Comparison of ENCODE assay signal across 8 mouse cellular contexts in the genomic region with DNA sequence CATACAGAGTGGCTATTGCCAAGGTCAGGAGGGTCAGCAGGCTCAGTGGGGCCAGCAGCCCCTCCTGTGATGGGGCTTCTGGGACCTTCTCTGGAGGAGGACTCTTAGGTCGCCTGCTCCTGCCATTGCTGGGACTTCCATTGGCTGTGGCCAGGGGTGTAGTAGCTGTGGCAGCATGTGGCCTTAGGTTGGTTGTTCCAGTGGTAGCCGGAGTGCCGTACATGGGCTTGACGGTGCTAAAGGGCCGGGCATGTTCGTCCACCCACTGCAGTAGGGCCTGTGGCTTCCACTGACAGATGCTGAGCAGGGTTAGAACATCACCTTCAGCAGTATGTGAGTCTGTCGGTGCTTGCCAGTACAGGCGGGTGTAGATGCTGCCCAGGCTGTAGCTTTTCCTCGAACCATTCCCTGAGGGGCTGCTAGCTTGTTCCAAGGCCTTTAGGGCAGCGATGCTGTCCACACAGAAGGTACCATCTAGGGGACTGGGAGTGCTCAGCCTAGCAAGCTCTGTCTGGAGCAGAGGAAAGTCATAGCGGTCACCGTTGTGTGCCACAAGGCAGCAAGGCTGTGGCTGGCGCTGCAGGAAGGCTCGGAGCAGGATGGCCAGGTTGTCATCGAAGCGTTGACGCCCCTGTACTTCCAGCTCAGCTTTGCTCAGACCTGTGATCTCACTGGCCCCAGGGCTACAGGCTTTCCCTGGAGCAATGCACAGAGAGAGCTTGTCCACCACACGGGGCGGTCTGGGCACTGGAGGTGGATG. TPM values are rescaled to one million over a fixed set of nuclear protein-coding genes. Genes with fewer than 3 reads are reported as not detected.
DNase-seq lines count a peak whose midpoint lies in the region; ATAC-seq and TF ChIP-seq lines count a peak whose summit lies in the region.

No protein-coding gene starts in this region.

- H3K79me2 ChIP-seq in macrophage (ENCODE audit: inconsistent target) = peaks cover 56% of the 10 kb centered on the region

- peaks cover 47% of the 10 kb centered on the region for H3K36me3 ChIP-seq in lung, embryonic 14.5 days (ENCODE audit: insufficient read depth)
- H3K36me3 ChIP-seq in embryonic facial prominence, embryonic 10.5 days (replicated peaks) = peaks cover 67% of the 10 kb centered on the region
- peaks cover 16% of the 10 kb centered on the region for H3K36me3 ChIP-seq in heart, embryonic 15.5 days
- H3K36me3 ChIP-seq in macrophage (ENCODE audit: inconsistent target) = 0 out of 2 replicates have a peak, but pooled peaks cover 10% of the 10 kb centered on the region

- no peak overlapping the region for H3K27ac ChIP-seq in lung, embryonic 14.5 days (ENCODE audit: low read depth)
- 0 out of 2 replicates have a peak overlapping the region, but pooled peaks have one; percentile 86 for H3K27ac ChIP-seq in embryonic facial prominence, embryonic 10.5 days (replicated peaks)
- H3K27ac ChIP-seq in heart, embryonic 15.5 days = peak overlapping the region; percentile 92
- H3K27ac ChIP-seq in macrophage = peak overlapping the region; percentile 92

- H3K27me3 ChIP-seq in lung, embryonic 14.5 days (ENCODE audit: insufficient read depth, low read length) = no peaks in the 10 kb centered on the region
- H3K27me3 ChIP-seq in embryonic facial prominence, embryonic 10.5 days (replicated peaks; ENCODE audit: low read depth, poor library complexity, severe bottlenecking) = no peaks in the 10 kb centered on the region
- H3K27me3 ChIP-seq in heart, embryonic 15.5 days = no peaks in the 10 kb centered on the region

- ATAC-seq in lung, embryonic 14.5 days (ENCODE audit: insufficient read depth) = no peak
- ATAC-seq in heart, embryonic 15.5 days (replicated peaks; ENCODE audit: insufficient number of reproducible peaks, insufficient read depth, low FRiP score, low read depth) = no peak

- WGBS in lung, embryonic 14.5 days = 87% methylated on average over 19 of the region's 19 CpGs
- WGBS in embryonic facial prominence, embryonic 10.5 days = 94% methylated on average over 19 of the region's 19 CpGs
- 89% methylated on average over 19 of the region's 19 CpGs for WGBS in heart, embryonic 15.5 days
- 62% methylated on average over 19 of the region's 19 CpGs for WGBS in macrophage (ENCODE audit: missing documents)

- H3K4me2 ChIP-seq in lung, embryonic 14.5 days = peak overlapping the region; percentile 66; the same call in 1 of the 2 replicates
- peak overlapping the region; percentile 69; the same call in 1 of the 2 replicates for H3K4me2 ChIP-seq in heart, embryonic 15.5 days

- peak overlapping the region; percentile 62; the same call in 1 of the 2 replicates for H3K9ac ChIP-seq in lung, embryonic 14.5 days
- H3K9ac ChIP-seq in heart, embryonic 15.5 days = peak overlapping the region; percentile 56; the same call in 1 of the 2 replicates

- TF ChIP-seq CTCF in lung, embryonic 14.5 days (IDR thresholded peaks at IDR 0.05; ENCODE audit: low read depth) = no peak

- no peak for DNase-seq in lung, embryonic 14.5 days
- no peak for DNase-seq in lung, postnatal 36 days
- DNase-seq in embryonic facial prominence, embryonic 10.5 days (ENCODE audit: low spot score) = no peak
- DNase-seq in layer of hippocampus, adult 8-10 months (ENCODE audit: low spot score in 2 of 2) = no peak
- no peak for DNase-seq in ovary, postnatal 14 days (ENCODE audit: low spot score)
- no peak for DNase-seq in adrenal gland, postnatal 4 days (ENCODE audit: low spot score in 2 of 2)

- 0 out of 2 replicates have a peak, but pooled peaks cover 4% of the 10 kb centered on the region for H3K4me1 ChIP-seq in lung, embryonic 14.5 days (ENCODE audit: insufficient read depth)
- peaks cover 37% of the 10 kb centered on the region for H3K4me1 ChIP-seq in embryonic facial prominence, embryonic 10.5 days
- H3K4me1 ChIP-seq in heart, embryonic 15.5 days (replicated peaks) = peaks cover 36% of the 10 kb centered on the region

- no peaks in the 10 kb centered on the region for H3K9me3 ChIP-seq in lung, embryonic 14.5 days (ENCODE audit: low read depth, low read length)
- no peaks in the 10 kb centered on the region for H3K9me3 ChIP-seq in embryonic facial prominence, embryonic 10.5 days
- no peaks in the 10 kb centered on the region for H3K9me3 ChIP-seq in heart, embryonic 15.5 days (replicated peaks)

- peak overlapping the region; percentile 33; the same call in 1 of the 2 replicates for H3K4me3 ChIP-seq in lung, embryonic 14.5 days (ENCODE audit: low read depth, low read length)
- no peak overlapping the region for H3K4me3 ChIP-seq in embryonic facial prominence, embryonic 10.5 days
- peak overlapping the region; percentile 50 for H3K4me3 ChIP-seq in heart, embryonic 15.5 days
- peak overlapping the region; percentile 92 for H3K4me3 ChIP-seq in macrophage (ENCODE audit: inconsistent target)

RNA-seq across cellular contexts. Expression of gene Trex1, which starts 1.3 kb away (rescaled TPM):
- polyA plus RNA-seq in lung, embryonic 14.5 days (2014; fragmentation: Nextera tagmentation; extraction: Ambion mirVana) = 10.6 and 11.6 TPM in 2 replicates
- 8.4 and 10.3 TPM in 2 replicates for polyA plus RNA-seq in embryonic facial prominence, embryonic 10.5 days (2016; fragmentation: Nextera tagmentation; extraction: Ambion mirVana)
- 9.2 and 13.6 TPM in 2 replicates for polyA plus RNA-seq in heart, embryonic 15.5 days (2015; fragmentation: Nextera tagmentation; extraction: Ambion mirVana)
- 100 to 1,000 TPM in 6 of 26 experiments, 10 to 100 TPM in 20; 13.2 to 148 (median 71.9) TPM for total RNA-seq in macrophage (2018; cell fraction: chromatin; rRNA removed)
- 100 to 1,000 TPM; 110 to 746 (median 420) TPM for total RNA-seq in macrophage (2018; cell fraction: cytosol; rRNA removed)
- 100 to 1,000 TPM in 20 of 26 experiments, 10 to 100 TPM in 6; 43.6 to 424 (median 173) TPM for total RNA-seq in macrophage (2018; cell fraction: nucleus; rRNA removed)
- polyA plus RNA-seq in macrophage (2018) = 60.4 to 194 TPM (median 98.8 TPM) in 3 replicates
- 10 to 100 TPM; 13.7 to 18.3 (median 16.4) TPM for total RNA-seq in layer of hippocampus, adult 8-10 months (2022)
- 10 to 100 TPM; 21.6 to 23.6 TPM for total RNA-seq in adrenal gland, postnatal 4 days (2021)

RNA-seq across cellular contexts. Expression of gene Atrip, which starts 15.7 kb away (rescaled TPM):
- polyA plus RNA-seq in lung, embryonic 14.5 days (2014; fragmentation: Nextera tagmentation; extraction: Ambion mirVana) = 24.5 and 27.6 TPM in 2 replicates
- 35.9 and 36.7 TPM in 2 replicates for polyA plus RNA-seq in embryonic facial prominence, embryonic 10.5 days (2016; fragmentation: Nextera tagmentation; extraction: Ambion mirVana)
- polyA plus RNA-seq in heart, embryonic 15.5 days (2015; fragmentation: Nextera tagmentation; extraction: Ambion mirVana) = 15.9 and 18.2 TPM in 2 replicates
- 10 to 100 TPM; 13.2 to 53.4 (median 28.6) TPM for total RNA-seq in macrophage (2018; cell fraction: chromatin; rRNA removed)
- total RNA-seq in macrophage (2018; cell fraction: cytosol; rRNA removed) = 1 to 10 TPM; 4.5 to 9.4 (median 7.0) TPM
- total RNA-seq in macrophage (2018; cell fraction: nucleus; rRNA removed) = 10 to 100 TPM; 14.5 to 35.1 (median 26.2) TPM
- 6.3 to 9.1 TPM (median 6.5 TPM) in 3 replicates for polyA plus RNA-seq in macrophage (2018)
- total RNA-seq in layer of hippocampus, adult 8-10 months (2022) = 10 to 100 TPM; 26.3 to 31.2 (median 28.3) TPM
- total RNA-seq in adrenal gland, postnatal 4 days (2021) = 10 to 100 TPM; 20.7 to 21.3 TPM

RNA-seq across cellular contexts. Expression of gene Shisa5, which starts 19.8 kb away (rescaled TPM):
- 56.6 and 61.0 TPM in 2 replicates for polyA plus RNA-seq in lung, embryonic 14.5 days (2014; fragmentation: Nextera tagmentation; extraction: Ambion mirVana)
- polyA plus RNA-seq in embryonic facial prominence, embryonic 10.5 days (2016; fragmentation: Nextera tagmentation; extraction: Ambion mirVana) = 38.4 and 42.0 TPM in 2 replicates
- 64.9 and 86.2 TPM in 2 replicates for polyA plus RNA-seq in heart, embryonic 15.5 days (2015; fragmentation: Nextera tagmentation; extraction: Ambion mirVana)
- total RNA-seq in macrophage (2018; cell fraction: chromatin; rRNA removed) = 100 to 1,000 TPM in 11 of 26 experiments, 10 to 100 TPM in 15; 37.8 to 248 (median 84.3) TPM
- 100 to 1,000 TPM; 280 to 394 (median 346) TPM for total RNA-seq in macrophage (2018; cell fraction: cytosol; rRNA removed)
- total RNA-seq in macrophage (2018; cell fraction: nucleus; rRNA removed) = 100 to 1,000 TPM; 148 to 355 (median 263) TPM
- polyA plus RNA-seq in macrophage (2018) = 392 to 901 TPM (median 421 TPM) in 3 replicates
- 10 to 100 TPM; 56.6 to 94.6 (median 77.2) TPM for total RNA-seq in layer of hippocampus, adult 8-10 months (2022)
- 100 to 1,000 TPM; 113 to 115 TPM for total RNA-seq in adrenal gland, postnatal 4 days (2021)

RNA-seq across cellular contexts. Expression of gene Ccdc51, which starts 24.1 kb away (rescaled TPM):
- 9.3 and 10.6 TPM in 2 replicates for polyA plus RNA-seq in lung, embryonic 14.5 days (2014; fragmentation: Nextera tagmentation; extraction: Ambion mirVana)
- 11.8 and 13.3 TPM in 2 replicates for polyA plus RNA-seq in embryonic facial prominence, embryonic 10.5 days (2016; fragmentation: Nextera tagmentation; extraction: Ambion mirVana)
- 14.2 and 14.3 TPM in 2 replicates for polyA plus RNA-seq in heart, embryonic 15.5 days (2015; fragmentation: Nextera tagmentation; extraction: Ambion mirVana)
- total RNA-seq in macrophage (2018; cell fraction: chromatin; rRNA removed) = 10 to 100 TPM in 4 of 26 experiments, 1 to 10 TPM in 19, under 1 TPM in 3; 0.62 to 14.4 (median 4.9) TPM
- 1 to 10 TPM; 1.1 to 7.7 (median 6.1) TPM for total RNA-seq in macrophage (2018; cell fraction: cytosol; rRNA removed)
- total RNA-seq in macrophage (2018; cell fraction: nucleus; rRNA removed) = 1 to 10 TPM; 1.2 to 9.9 (median 4.3) TPM
- polyA plus RNA-seq in macrophage (2018) = 2.5 to 7.4 TPM (median 5.7 TPM) in 3 replicates
- 1 to 10 TPM; 7.8 to 9.2 (median 8.9) TPM for total RNA-seq in layer of hippocampus, adult 8-10 months (2022)
- total RNA-seq in adrenal gland, postnatal 4 days (2021) = 10 to 100 TPM; 17.3 to 18.5 TPM

RNA-seq across cellular contexts. Expression of gene Tma7, which starts 24.2 kb away (rescaled TPM):
- 599 and 638 TPM in 2 replicates for polyA plus RNA-seq in lung, embryonic 14.5 days (2014; fragmentation: Nextera tagmentation; extraction: Ambion mirVana)
- polyA plus RNA-seq in embryonic facial prominence, embryonic 10.5 days (2016; fragmentation: Nextera tagmentation; extraction: Ambion mirVana) = 784 and 812 TPM in 2 replicates
- polyA plus RNA-seq in heart, embryonic 15.5 days (2015; fragmentation: Nextera tagmentation; extraction: Ambion mirVana) = 417 and 539 TPM in 2 replicates
- total RNA-seq in macrophage (2018; cell fraction: chromatin; rRNA removed) = 10 to 100 TPM in 21 of 26 experiments, 1 to 10 TPM in 5; 4.6 to 65.9 (median 19.8) TPM
- total RNA-seq in macrophage (2018; cell fraction: cytosol; rRNA removed) = 100 to 1,000 TPM; 278 to 533 (median 333) TPM
- total RNA-seq in macrophage (2018; cell fraction: nucleus; rRNA removed) = 100 to 1,000 TPM in 11 of 26 experiments, 10 to 100 TPM in 15; 39.7 to 195 (median 77.8) TPM
- polyA plus RNA-seq in macrophage (2018) = 294 to 336 TPM (median 314 TPM) in 3 replicates
- 100 to 1,000 TPM; 284 to 327 (median 306) TPM for total RNA-seq in layer of hippocampus, adult 8-10 months (2022)
- total RNA-seq in adrenal gland, postnatal 4 days (2021) = 100 to 1,000 TPM; 375 to 399 TPM
